Mouse (Mus musculus) MEL (cell line): ENCODE results near the gene Rsg1. TPM values are rescaled to one million over a fixed set of nuclear protein-coding genes. Genes with fewer than 3 reads are reported as not detected.

ENCODE experiments used
- DNase-seq: peaks from one replicate; pipeline ENCODE4 v3.0.0; 2011; ENCODE audit warnings: low read depth, low spot score
- H3K27ac ChIP-seq: 2 replicates; pipeline ENCODE4 v1.5.1; 2012; ENCODE audit warnings: low read depth, mild to moderate bottlenecking, control low read depth, low read length, moderate library complexity; ENCODE audit not compliant: control insufficient read depth
- H3K27me3 ChIP-seq, 2 experiments: fragments of 150-350 bp in 1 of 2; sonication (generic) in 1 of 2; 2 replicates each; pipeline ENCODE4 v1.6.1; 2012; ENCODE audit warnings: low read length in 2 of 2, mild to moderate bottlenecking in 2 of 2, improper control_type of control experiment in 1 of 2, moderate library complexity in 1 of 2; ENCODE audit not compliant: insufficient read depth in 2 of 2, control insufficient read depth in 1 of 2
- H3K36me3 ChIP-seq, 2 experiments: 2 replicates each; pipeline ENCODE4 v1.6.1; 2012 to 2014; ENCODE audit warnings: low read length in 2 of 2, improper control_type of control experiment in 1 of 2, inconsistent platforms in 1 of 2, mild to moderate bottlenecking in 1 of 2; ENCODE audit not compliant: insufficient read depth in 2 of 2, control insufficient read depth in 1 of 2
- H3K4me1 ChIP-seq, 2 experiments: fragments of 150-350 bp in 1 of 2; sonication (generic) in 1 of 2; 2 replicates each; pipeline ENCODE4 v1.6.1; 2012; ENCODE audit warnings: low read length in 2 of 2, improper control_type of control experiment in 1 of 2, mild to moderate bottlenecking in 1 of 2; ENCODE audit not compliant: insufficient read depth in 2 of 2, control insufficient read depth in 1 of 2
- H3K4me3 ChIP-seq, 2 experiments: fragments of 150-350 bp in 1 of 2; sonication (generic) in 1 of 2; 2 replicates each; pipeline ENCODE4 v1.5.1; 2012; ENCODE audit warnings: low read depth in 2 of 2, low read length in 2 of 2, mild to moderate bottlenecking in 2 of 2, moderate library complexity in 2 of 2, control low read depth in 1 of 2, improper control_type of control experiment in 1 of 2; ENCODE audit not compliant: control insufficient read depth in 1 of 2, insufficient read depth in 1 of 2
- H3K79me2 ChIP-seq: 2 replicates; pipeline ENCODE4 v1.6.1; 2012; ENCODE audit warnings: mild to moderate bottlenecking, low read length, moderate library complexity; ENCODE audit not compliant: control insufficient read depth, poor library complexity, insufficient read depth
- H3K9ac ChIP-seq: 2 replicates; pipeline ENCODE4 v1.6.1; 2012; ENCODE audit warnings: low read depth, mild to moderate bottlenecking, control low read depth, low read length, moderate library complexity; ENCODE audit not compliant: control insufficient read depth, poor library complexity, severe bottlenecking
- H3K9me3 ChIP-seq: fragments of 150-350 bp; sonication (generic); replicated peaks from 2 replicates; pipeline ENCODE4 v1.6.1; 2012; ENCODE audit warnings: mild to moderate bottlenecking, low read length, improper control_type of control experiment, moderate library complexity; ENCODE audit not compliant: insufficient read depth
- BHLHE40 ChIP-seq: IDR thresholded peaks from 2 replicates; pipeline ENCODE4 v1.6.1; 2012; ENCODE audit warnings: low read depth, mild to moderate bottlenecking, inconsistent platforms, low read length, improper control_type of control experiment, borderline replicate concordance
- CHD1 ChIP-seq: IDR thresholded peaks from 2 replicates; pipeline ENCODE4 v1.6.1; 2012; ENCODE audit warnings: low read depth, mild to moderate bottlenecking, inconsistent platforms, low read length, improper control_type of control experiment
- CHD2 ChIP-seq: IDR thresholded peaks from 2 replicates; pipeline ENCODE4 v1.6.1; 2011; ENCODE audit warnings: low read length, improper control_type of control experiment
- CTCF ChIP-seq, 3 experiments: IDR thresholded peaks in 2 of 3; conservative IDR thresholded peaks in 1 of 3; 2 replicates each; pipeline ENCODE4 v1.5.1; 2011 to 2012; ENCODE audit warnings: low read length in 3 of 3, low read depth in 2 of 3, mild to moderate bottlenecking in 2 of 3, improper control_type of control experiment in 1 of 3, inconsistent platforms in 1 of 3, mixed read lengths in 1 of 3, moderate library complexity in 1 of 3; ENCODE audit not compliant: control insufficient read depth in 1 of 3, insufficient read depth in 1 of 3, poor library complexity in 1 of 3, severe bottlenecking in 1 of 3
- ELF1 ChIP-seq: IDR thresholded peaks from 2 replicates; pipeline ENCODE4 v1.6.1; 2014; ENCODE audit warnings: low read depth, mild to moderate bottlenecking, inconsistent platforms, low read length, improper control_type of control experiment, moderate library complexity
- EP300 ChIP-seq, 2 experiments: IDR thresholded peaks; 2 replicates each; pipeline ENCODE4 v1.6.1; 2011; ENCODE audit warnings: improper control_type of control experiment in 2 of 2, low read length in 2 of 2, low read depth in 1 of 2, mild to moderate bottlenecking in 1 of 2
- ETS1 ChIP-seq: IDR thresholded peaks from 2 replicates; pipeline ENCODE4 v1.6.1; 2012; ENCODE audit warnings: low read depth, mild to moderate bottlenecking, inconsistent platforms, low read length, improper control_type of control experiment, moderate library complexity
- GABPA ChIP-seq: IDR thresholded peaks from 2 replicates; pipeline ENCODE4 v1.6.1; 2012; ENCODE audit warnings: low read depth, mild to moderate bottlenecking, inconsistent platforms, low read length, improper control_type of control experiment, moderate library complexity
- GATA1 ChIP-seq: IDR thresholded peaks from 2 replicates; pipeline ENCODE4 v1.6.1; 2011; ENCODE audit warnings: low read depth, low read length, improper control_type of control experiment
- HCFC1 ChIP-seq: IDR thresholded peaks from 2 replicates; pipeline ENCODE4 v1.6.1; 2012; ENCODE audit warnings: low read depth, mild to moderate bottlenecking, inconsistent platforms, low read length, improper control_type of control experiment, moderate library complexity
- MAFK ChIP-seq: IDR thresholded peaks from 2 replicates; pipeline ENCODE4 v1.6.1; 2011; ENCODE audit warnings: low read depth, mild to moderate bottlenecking, low read length, improper control_type of control experiment, borderline replicate concordance
- MAX ChIP-seq: IDR thresholded peaks from 2 replicates; pipeline ENCODE4 v1.6.1; 2011; ENCODE audit warnings: low read length, improper control_type of control experiment
- MAZ ChIP-seq: IDR thresholded peaks from 2 replicates; pipeline ENCODE4 v1.6.1; 2012; ENCODE audit warnings: low read depth, mild to moderate bottlenecking, inconsistent platforms, low read length, improper control_type of control experiment
- MEF2A ChIP-seq: IDR thresholded peaks from 2 replicates; pipeline ENCODE4 v1.6.1; 2014; ENCODE audit warnings: low read depth, mild to moderate bottlenecking, inconsistent platforms, low read length, improper control_type of control experiment; ENCODE audit not compliant: poor library complexity, insufficient replicate concordance, severe bottlenecking; ENCODE audit errors: extremely low read depth
- RAD21 ChIP-seq: IDR thresholded peaks from 2 replicates; pipeline ENCODE4 v1.6.1; 2011; ENCODE audit warnings: mild to moderate bottlenecking, low read depth, low read length, improper control_type of control experiment
- RCOR1 ChIP-seq: IDR thresholded peaks from 2 replicates; pipeline ENCODE4 v1.6.1; 2012; ENCODE audit warnings: low read depth, mild to moderate bottlenecking, inconsistent platforms, low read length, improper control_type of control experiment
- SIN3A ChIP-seq: IDR thresholded peaks from 2 replicates; pipeline ENCODE4 v1.6.1; 2012; ENCODE audit warnings: low read length, improper control_type of control experiment, inconsistent platforms
- SMC3 ChIP-seq: IDR thresholded peaks from 2 replicates; pipeline ENCODE4 v1.6.1; 2011; ENCODE audit warnings: low read depth, low read length, improper control_type of control experiment
- TAL1 ChIP-seq: IDR thresholded peaks from 2 replicates; pipeline ENCODE4 v1.6.1; 2012; ENCODE audit warnings: mild to moderate bottlenecking, inconsistent platforms, low read length, moderate library complexity, mixed read lengths
- TBP ChIP-seq: IDR thresholded peaks from 2 replicates; pipeline ENCODE4 v1.8.0; 2011; ENCODE audit warnings: low read depth, low read length, improper control_type of control experiment
- UBTF ChIP-seq: IDR thresholded peaks from 2 replicates; pipeline ENCODE4 v1.6.1; 2012; ENCODE audit warnings: low read depth, mild to moderate bottlenecking, inconsistent platforms, low read length, improper control_type of control experiment, moderate library complexity, borderline replicate concordance; ENCODE audit not compliant: insufficient read depth
- ZC3H11A ChIP-seq: IDR thresholded peaks from 2 replicates; pipeline ENCODE4 v1.6.1; 2012; ENCODE audit warnings: low read depth, mild to moderate bottlenecking, inconsistent platforms, low read length, improper control_type of control experiment
- ZKSCAN1 ChIP-seq: IDR thresholded peaks from 2 replicates; pipeline ENCODE4 v1.6.1; 2012; ENCODE audit warnings: low read depth, mild to moderate bottlenecking, inconsistent platforms, low read length, improper control_type of control experiment, moderate library complexity
- ZMIZ1 ChIP-seq: IDR thresholded peaks from 2 replicates; pipeline ENCODE4 v1.6.1; 2012; ENCODE audit warnings: low read depth, mild to moderate bottlenecking, inconsistent platforms, low read length, improper control_type of control experiment, moderate library complexity
- polyA plus RNA-seq, 2 experiments: library from polyadenylated mRNA; stranded (reverse) in 1 of 2; unstranded in 1 of 2; fragments of >175 nt in 1 of 2; fragments of >200 nt in 1 of 2; gene quantifications; 2 replicates each; pipeline versions ENCODE4 v1.2.1 to v1.2.4; 2012; ENCODE audit warnings: low replicate concordance in 2 of 2, low read depth in 1 of 2; ENCODE audit not compliant: insufficient read length in 2 of 2, insufficient read depth in 1 of 2, missing spikeins in 1 of 2
- total RNA-seq: library from RNA; depleted of rRNA; stranded (reverse); fragments of 300-350 nt; gene quantifications from 2 replicates; pipeline ENCODE4 v1.2.3, GENCODE M21; 2012

Gene Rsg1
- total and polyA plus RNA-seq, 3 experiments = 4.8 to 5.8 TPM; not detected in 1

GRCm38 (mm10) chr4:141181981-141182380 is 31.8 kb upstream of the Rsg1 start:
- H3K9ac ChIP-seq = no peak overlapping the region
- H3K4me3 ChIP-seq = no peak overlapping the region
- no peak for DNase-seq
- H3K36me3 ChIP-seq = peaks cover 0 to 2% of the 10 kb centered on the region in 2 experiments; a peak in 2 of 4 replicates
- H3K27me3 ChIP-seq = no peaks in the 10 kb centered on the region
- no peaks in the 10 kb centered on the region for H3K9me3 ChIP-seq
- H3K4me1 ChIP-seq = no peaks in the 10 kb centered on the region
- TF ChIP-seq MEF2A (no peak), RCOR1 (no peak), TAL1 (no peak), ZMIZ1 (no peak), TBP (no peak), GATA1 (no peak), CTCF (IDR thresholded peaks at IDR 0.05 in 2 of 3, conservative IDR thresholded peaks at IDR 0.05 in 1 of 3; ENCODE audit: control insufficient read depth in 1 of 3, insufficient read depth in 1 of 3, low read depth in 2 of 3, low read length in 3 of 3, poor library complexity in 1 of 3, severe bottlenecking in 1 of 3) (no peak), SIN3A (no peak), HCFC1 (no peak), ZC3H11A (no peak), EP300 (IDR thresholded peaks at IDR 0.05; ENCODE audit: low read depth in 1 of 2, low read length in 2 of 2) (no peak), ETS1 (no peak), UBTF (no peak)
- H3K79me2 ChIP-seq = no peaks in the 10 kb centered on the region; the same call in 1 of the 2 replicates
- H3K27ac ChIP-seq = no peak overlapping the region

- Histone ChIP-seq H3K4me1 (no peaks in the 10 kb centered on the region), H3K36me3 (peaks cover 0 to 2% of the 10 kb centered on the region in 2 experiments; a peak in 2 of 4 replicates), H3K27ac (no peak overlapping the region), H3K79me2 (no peaks in the 10 kb centered on the region; the same call in 1 of the 2 replicates), H3K9me3 (no peaks in the 10 kb centered on the region), H3K27me3 (no peaks in the 10 kb centered on the region), H3K9ac (no peak overlapping the region), H3K4me3 (no peak overlapping the region)
- no peak for TF ChIP-seq BHLHE40
- no peak for TF ChIP-seq RAD21
- no peak for TF ChIP-seq ZC3H11A
- no peak for TF ChIP-seq MEF2A
- no peak for TF ChIP-seq CHD2
- no peak for TF ChIP-seq ZKSCAN1
- no peak for TF ChIP-seq GABPA
- TF ChIP-seq ELF1 = no peak
- TF ChIP-seq SIN3A = no peak
- TF ChIP-seq MAX = no peak
- no peak for TF ChIP-seq SMC3
- TF ChIP-seq MAZ = no peak
- TF ChIP-seq TBP = no peak
- no peak for TF ChIP-seq RCOR1
- TF ChIP-seq MAFK = no peak
- no peak for TF ChIP-seq CHD1
- DNase-seq = no peak
Observed at GRCm38 (mm10) chr4:141183932-141184331, 29.8 kb upstream of the Rsg1 start.
